In the genomic region with DNA sequence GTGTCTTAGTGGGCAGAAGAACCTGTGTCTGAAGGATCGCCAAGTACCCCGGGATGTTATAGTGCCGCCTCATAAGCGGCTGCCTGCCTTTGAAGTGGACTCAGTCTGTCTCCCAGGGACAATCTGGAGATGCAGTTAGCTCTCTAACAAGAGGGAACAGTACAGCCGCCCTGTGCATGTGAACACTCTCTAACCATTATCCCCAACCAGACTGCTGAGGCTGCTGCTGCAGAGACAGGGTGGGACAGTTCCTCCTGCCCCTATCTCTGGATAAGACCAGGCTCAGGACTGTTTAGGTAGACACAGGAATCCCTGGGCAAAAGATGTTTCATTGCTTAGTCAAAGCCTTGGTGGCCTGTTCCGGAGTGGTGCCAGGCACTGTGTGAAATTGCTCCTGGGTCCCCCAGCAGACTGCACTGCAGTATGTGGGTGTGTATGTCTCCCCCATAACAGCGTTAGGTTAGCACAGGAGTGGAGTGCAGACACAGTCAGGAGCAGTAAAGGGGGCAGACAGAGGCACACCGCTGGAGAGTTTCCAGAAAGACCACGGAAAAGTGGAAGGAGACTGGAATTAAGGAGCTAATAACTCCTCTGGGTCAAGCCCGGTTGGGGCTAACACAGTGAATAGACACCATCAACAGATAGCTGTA, we compare ENCODE assay signal across 8 mouse cellular contexts.
DNase-seq lines count a peak whose midpoint lies in the region; ATAC-seq and TF ChIP-seq lines count a peak whose summit lies in the region.

No protein-coding gene starts in this region.

- peaks cover 30% of the 10 kb centered on the region for H3K36me3 ChIP-seq in hindbrain, embryonic 12.5 days
- no peaks in the 10 kb centered on the region for H3K36me3 ChIP-seq in hindbrain, embryonic 11.5 days (ENCODE audit: control insufficient read depth, insufficient read depth, low read length)
- H3K36me3 ChIP-seq in limb, embryonic 14.5 days (ENCODE audit: control insufficient read depth, insufficient read depth, low read length): peaks cover 18% of the 10 kb centered on the region
- peaks cover 2% of the 10 kb centered on the region; the same call in 1 of the 2 replicates for H3K36me3 ChIP-seq in stomach, postnatal 0 days (ENCODE audit: control insufficient read depth, insufficient read depth, low read length)

- intact Hi-C loops in gastrocnemius, postnatal 14 days (cut with DNase I; ENCODE audit: low total_unique reads): loop anchor here (5.0 kb wide), 1 partner anchor 33 kb away; no protein-coding TSS in a partner anchor

- no peak for TF ChIP-seq POLR2A in limb, embryonic 14.5 days (IDR thresholded peaks at IDR 0.05; ENCODE audit: borderline replicate concordance, extremely low read depth, insufficient read depth, insufficient read length)

- no peaks in the 10 kb centered on the region for H3K9me3 ChIP-seq in hindbrain, embryonic 12.5 days (replicated peaks)
- H3K9me3 ChIP-seq in hindbrain, embryonic 11.5 days (ENCODE audit: control insufficient read depth, low read length): no peaks in the 10 kb centered on the region
- H3K9me3 ChIP-seq in limb, embryonic 14.5 days (ENCODE audit: control insufficient read depth, low read length): no peaks in the 10 kb centered on the region
- H3K9me3 ChIP-seq in stomach, postnatal 0 days (ENCODE audit: control insufficient read depth, low read length): no peaks in the 10 kb centered on the region

- TF ChIP-seq CTCF in stomach, postnatal 0 days (IDR thresholded peaks at IDR 0.05; ENCODE audit: low read depth): no peak

- H3K27ac ChIP-seq in hindbrain, embryonic 12.5 days: 0 out of 2 replicates have a peak overlapping the region, but pooled peaks have one; percentile 5
- no peak overlapping the region for H3K27ac ChIP-seq in hindbrain, embryonic 11.5 days (ENCODE audit: low read depth, low read length)
- H3K27ac ChIP-seq in limb, embryonic 14.5 days (replicated peaks; ENCODE audit: low read depth, low read length): no peak overlapping the region
- peak overlapping the region; percentile 94 for H3K27ac ChIP-seq in stomach, postnatal 0 days (replicated peaks)

- no peak overlapping the region for H3K4me3 ChIP-seq in hindbrain, embryonic 12.5 days
- H3K4me3 ChIP-seq in hindbrain, embryonic 11.5 days (ENCODE audit: low read depth, low read length): no peak overlapping the region
- H3K4me3 ChIP-seq in limb, embryonic 14.5 days (replicated peaks; ENCODE audit: low read length): 0 out of 2 replicates have a peak overlapping the region, but pooled peaks have one; percentile 21
- H3K4me3 ChIP-seq in stomach, postnatal 0 days (ENCODE audit: low read depth, low read length): peak overlapping the region; percentile 38

- no peak for TF ChIP-seq EP300 in stomach, postnatal 0 days (optimal IDR thresholded peaks at IDR 0.05)

- peaks cover 68% of the 10 kb centered on the region for H3K4me1 ChIP-seq in hindbrain, embryonic 12.5 days
- peaks cover 20% of the 10 kb centered on the region for H3K4me1 ChIP-seq in hindbrain, embryonic 11.5 days (replicated peaks; ENCODE audit: control insufficient read depth, insufficient read depth, low read length)
- H3K4me1 ChIP-seq in limb, embryonic 14.5 days (ENCODE audit: control insufficient read depth, insufficient read depth, low read length): peaks cover 48% of the 10 kb centered on the region
- H3K4me1 ChIP-seq in stomach, postnatal 0 days (replicated peaks; ENCODE audit: control insufficient read depth, insufficient read depth): peaks cover 21% of the 10 kb centered on the region

- ATAC-seq in hindbrain, embryonic 12.5 days (ENCODE audit: low FRiP score): no peak
- ATAC-seq in hindbrain, embryonic 11.5 days (ENCODE audit: low FRiP score): no peak
- ATAC-seq in limb, embryonic 14.5 days (ENCODE audit: low FRiP score, low read depth): no peak
- no peak for ATAC-seq in stomach, postnatal 0 days (ENCODE audit: low FRiP score, low TSS enrichment)

- H3K27me3 ChIP-seq in hindbrain, embryonic 12.5 days: no peaks in the 10 kb centered on the region
- no peaks in the 10 kb centered on the region for H3K27me3 ChIP-seq in hindbrain, embryonic 11.5 days (ENCODE audit: control insufficient read depth, insufficient read depth, low read length)
- H3K27me3 ChIP-seq in limb, embryonic 14.5 days (ENCODE audit: control insufficient read depth, insufficient read depth, low read length): no peaks in the 10 kb centered on the region
- no peaks in the 10 kb centered on the region for H3K27me3 ChIP-seq in stomach, postnatal 0 days (ENCODE audit: control insufficient read depth, insufficient read depth, low read length)

- 0 out of 2 replicates have a peak overlapping the region, but pooled peaks have one; percentile 4 for H3K4me2 ChIP-seq in hindbrain, embryonic 12.5 days (replicated peaks)
- no peak overlapping the region for H3K4me2 ChIP-seq in hindbrain, embryonic 11.5 days (replicated peaks; ENCODE audit: low read depth, low read length)
- peak overlapping the region; percentile 46; the same call in 1 of the 2 replicates for H3K4me2 ChIP-seq in limb, embryonic 14.5 days (replicated peaks; ENCODE audit: low read depth, low read length, severe bottlenecking)
- peak overlapping the region; percentile 63 for H3K4me2 ChIP-seq in stomach, postnatal 0 days (replicated peaks; ENCODE audit: low read depth)

- WGBS in hindbrain, embryonic 12.5 days: 86% methylated on average over 10 of the region's 10 CpGs
- 84% methylated on average over 10 of the region's 10 CpGs for WGBS in hindbrain, embryonic 11.5 days
- 69% methylated on average over 10 of the region's 10 CpGs for WGBS in limb, embryonic 14.5 days
- WGBS in stomach, postnatal 0 days: 68% methylated on average over 10 of the region's 10 CpGs

- no peak for DNase-seq in hindbrain, embryonic 11.5 days (ENCODE audit: low spot score)
- peak; percentile 53 for DNase-seq in thymus, postnatal 25 days
- DNase-seq in thymus, adult 18-20 months: no peak
- no peak for DNase-seq in limb, embryonic 14.5 days (ENCODE audit: low spot score)
- DNase-seq in stomach, postnatal 0 days (ENCODE audit: low spot score): no peak
- no peak for DNase-seq in adrenal gland, adult 18-20 months (ENCODE audit: low spot score in 2 of 2)
- DNase-seq in gastrocnemius, postnatal 14 days: no peak

- peak overlapping the region; percentile 23; the same call in 1 of the 2 replicates for H3K9ac ChIP-seq in hindbrain, embryonic 12.5 days
- H3K9ac ChIP-seq in hindbrain, embryonic 11.5 days (ENCODE audit: low read depth, low read length): no peak overlapping the region
- 0 out of 2 replicates have a peak overlapping the region, but pooled peaks have one; percentile 28 for H3K9ac ChIP-seq in limb, embryonic 14.5 days (ENCODE audit: low read depth, low read length, severe bottlenecking)
- peak overlapping the region; percentile 76 for H3K9ac ChIP-seq in stomach, postnatal 0 days (ENCODE audit: low read length)

Comparison
In these comparisons a context has a peak if more than half of its experiments do, and no peak if none do; other contexts are left out.
1. H3K27ac ChIP-seq: peak in hindbrain, embryonic 12.5 days (single experiment) and stomach, postnatal 0 days (single experiment); none in hindbrain, embryonic 11.5 days (single experiment) and limb, embryonic 14.5 days (single experiment).
2. H3K4me3 ChIP-seq: peak in limb, embryonic 14.5 days (single experiment) and stomach, postnatal 0 days (single experiment); none in hindbrain, embryonic 12.5 days (single experiment) and hindbrain, embryonic 11.5 days (single experiment).